Mouse (Mus musculus): Measurements from ENCODE around the gene Fgfrl1.

Fgfrl1 gene

GRCm38 (mm10) chr5:108700346-108700745, 8.2 kb downstream of the Fgfrl1 start:
- no peak for DNase-seq (ENCODE audit: low spot score)

- DNase-seq (ENCODE audit: low spot score): no peak
Measured at GRCm38 (mm10) chr5:108701341-108702021, 9.3 kb downstream of the Fgfrl1 start.

GRCm38 (mm10) chr5:108703754-108704626, 11.8 kb downstream of the Fgfrl1 start:
- no peak for DNase-seq (ENCODE audit: low spot score)

- no peak for DNase-seq (ENCODE audit: low spot score)
Measured at GRCm38 (mm10) chr5:108707758-108708157, 15.6 kb downstream of the Fgfrl1 start.

GRCm38 (mm10) chr5:108708419-108708818, 16.2 kb downstream of the Fgfrl1 start:
- no peak for DNase-seq (ENCODE audit: low spot score)

- DNase-seq (ENCODE audit: low spot score): peak; percentile 22
Measured at GRCm38 (mm10) chr5:108708981-108709731, 17.0 kb downstream of the Fgfrl1 start.

GRCm38 (mm10) chr5:108711968-108712367, 19.8 kb downstream of the Fgfrl1 start:
- DNase-seq (ENCODE audit: low spot score): no peak

GRCm38 (mm10) chr5:108713096-108713495, 20.9 kb downstream of the Fgfrl1 start:
- no peak for DNase-seq (ENCODE audit: low spot score)

- no peak for DNase-seq (ENCODE audit: low spot score)
Measured at GRCm38 (mm10) chr5:108713691-108714090, 21.5 kb downstream of the Fgfrl1 start.

GRCm38 (mm10) chr5:108714149-108714548, 22.0 kb downstream of the Fgfrl1 start:
- DNase-seq (ENCODE audit: low spot score): no peak

- DNase-seq (ENCODE audit: low spot score): no peak
Measured at GRCm38 (mm10) chr5:108715974-108716373, 23.8 kb downstream of the Fgfrl1 start.

GRCm38 (mm10) chr5:108718051-108718450, 25.9 kb downstream of the Fgfrl1 start:
- no peak for DNase-seq (ENCODE audit: low spot score)

- no peak for DNase-seq (ENCODE audit: low spot score)
Measured at GRCm38 (mm10) chr5:108719761-108720160, 27.6 kb downstream of the Fgfrl1 start.

GRCm38 (mm10) chr5:108724006-108724405, 31.8 kb downstream of the Fgfrl1 start:
- DNase-seq (ENCODE audit: low spot score): no peak

GRCm38 (mm10) chr5:108726557-108727248, 34.5 kb downstream of the Fgfrl1 start:
- peak; percentile 42 for DNase-seq (ENCODE audit: low spot score)

- DNase-seq (ENCODE audit: low spot score): no peak
Measured at GRCm38 (mm10) chr5:108727425-108727824, 35.2 kb downstream of the Fgfrl1 start.

GRCm38 (mm10) chr5:108741844-108742243, 49.7 kb downstream of the Fgfrl1 start:
- DNase-seq (ENCODE audit: low spot score): no peak

- no peak for DNase-seq (ENCODE audit: low spot score)
Measured at GRCm38 (mm10) chr5:108742596-108742995, 50.4 kb downstream of the Fgfrl1 start.

GRCm38 (mm10) chr5:108743856-108744255, 51.7 kb downstream of the Fgfrl1 start:
- DNase-seq (ENCODE audit: low spot score): no peak

- DNase-seq (ENCODE audit: low spot score): no peak
Measured at GRCm38 (mm10) chr5:108744629-108745028, 52.4 kb downstream of the Fgfrl1 start.

GRCm38 (mm10) chr5:108750328-108751210, 58.4 kb downstream of the Fgfrl1 start:
- no peak for DNase-seq (ENCODE audit: low spot score)

Measured in yolk sac, embryonic 10.5 days (tissue).